Mouse (Mus musculus) neural tube, embryonic 14.5 days (tissue): ENCODE data around the gene Negr1. TPM values are rescaled to one million over a fixed set of nuclear protein-coding genes. Genes with fewer than 3 reads are reported as not detected.

ENCODE experiments used
- ATAC-seq: fragments of 200-750 bp; cut with Nextera tagmentation; 2 replicates; pipeline ENCODE4 v1.8.0; 2017; ENCODE audit warnings: low read depth, mild to moderate bottlenecking, moderate TSS enrichment, moderate library complexity
- H3K27ac ChIP-seq: fragments of 300-500 bp; sonication (generic); 2 replicates; pipeline ENCODE4 v1.5.1; 2014; ENCODE audit warnings: low read depth, mild to moderate bottlenecking, control low read depth, low read length, moderate library complexity, mixed read lengths
- H3K27me3 ChIP-seq: fragments of 300-500 bp; sonication (generic); 2 replicates; pipeline ENCODE4 v1.6.1; 2014; ENCODE audit warnings: low read length; ENCODE audit not compliant: control insufficient read depth, insufficient read depth
- H3K36me3 ChIP-seq: fragments of 300-500 bp; sonication (generic); 2 replicates; pipeline ENCODE4 v1.6.1; 2014; ENCODE audit warnings: low read length, mixed read lengths; ENCODE audit not compliant: control insufficient read depth, insufficient read depth
- H3K4me1 ChIP-seq: fragments of 300-500 bp; sonication (generic); 2 replicates; pipeline ENCODE4 v1.6.1; 2014; ENCODE audit warnings: low read length; ENCODE audit not compliant: control insufficient read depth, insufficient read depth
- H3K4me2 ChIP-seq: fragments of 300-500 bp; sonication (generic); 2 replicates; pipeline ENCODE4 v1.6.1; 2014; ENCODE audit warnings: mild to moderate bottlenecking, low read depth, low read length, control low read depth
- H3K4me3 ChIP-seq: fragments of 300-500 bp; sonication (generic); 2 replicates; pipeline ENCODE4 v1.5.1; 2014; ENCODE audit warnings: low read depth, low read length, control low read depth, mixed read lengths
- H3K9ac ChIP-seq: fragments of 300-500 bp; sonication (generic); replicated peaks from 2 replicates; pipeline ENCODE4 v1.6.1; 2014; ENCODE audit warnings: low read depth, mild to moderate bottlenecking, control low read depth, low read length, mixed read lengths
- H3K9me3 ChIP-seq: fragments of 300-500 bp; sonication (generic); 2 replicates; pipeline ENCODE4 v1.6.1; 2016; ENCODE audit warnings: low read length; ENCODE audit not compliant: control insufficient read depth
- WGBS: fragments of 180-500 bp; shearing (Covaris S2); extraction: QIAGEN DNeasy Blood & Tissue Kit; methylation state at CpG from one replicate; pipeline ENCODE4 v1.1.7; 2014; 5-methylcytosine and 5-hydroxymethylcytosine counted together
- polyA plus RNA-seq: library from polyadenylated mRNA; unstranded; fragments of >200 nt; fragmentation: Nextera tagmentation; extraction: Ambion mirVana; gene quantifications from 2 replicates; pipeline ENCODE4 v1.2.1, GENCODE M21; 2014

Negr1 gene
- polyA plus RNA-seq, 1 experiment from 2014 or later, result 47.7 TPM

DNA sequence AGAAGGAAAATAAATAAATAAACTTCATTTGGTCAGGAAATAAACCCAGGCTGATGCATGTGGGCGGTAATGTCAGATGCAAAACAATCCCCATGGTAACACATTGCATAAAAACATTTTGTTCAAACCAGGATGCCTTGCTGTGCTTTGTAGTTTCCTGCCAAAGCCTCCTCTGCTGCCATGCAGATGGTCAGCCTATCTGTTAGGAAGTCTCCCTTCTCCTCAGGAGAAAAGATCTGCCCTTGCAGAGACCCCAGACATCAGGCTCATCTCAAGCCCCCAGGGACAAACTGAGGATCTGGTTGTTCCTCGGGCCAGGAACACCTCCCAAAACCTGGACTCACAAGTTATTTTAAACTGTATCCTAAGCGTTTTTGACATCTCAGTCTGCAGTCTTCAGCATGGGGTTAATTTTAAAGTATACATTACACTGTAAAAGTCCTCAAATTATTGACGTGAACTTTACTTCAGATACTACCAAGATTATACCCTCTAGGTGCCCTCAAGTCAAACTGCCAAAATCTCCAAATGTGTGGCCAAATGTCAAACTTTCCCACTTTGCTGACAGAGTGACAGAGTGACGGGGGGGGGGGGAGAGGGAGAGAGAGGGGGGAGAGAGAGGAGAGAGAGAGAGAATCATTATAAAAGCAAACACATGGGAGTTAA, 366.9 kb downstream of the Negr1 start:
- 77% methylated on average over 5 of the region's 5 CpGs for WGBS
- H3K9ac ChIP-seq, result no peak overlapping the region
- H3K36me3 ChIP-seq, result no peaks in the 10 kb centered on the region
- H3K4me3 ChIP-seq, result no peak overlapping the region
- no peaks in the 10 kb centered on the region for H3K27me3 ChIP-seq
- H3K9me3 ChIP-seq, result no peaks in the 10 kb centered on the region
- no peak overlapping the region for H3K27ac ChIP-seq
- H3K4me1 ChIP-seq, result no peaks in the 10 kb centered on the region
- no peak overlapping the region for H3K4me2 ChIP-seq
- no peak for ATAC-seq

GRCm38 (mm10) chr3:156929062-156929397, 367.4 kb downstream of the Negr1 start:
- Histone ChIP-seq H3K9me3 (no peaks in the 10 kb centered on the region), H3K4me2 (no peak overlapping the region), H3K9ac (no peak overlapping the region), H3K27ac (no peak overlapping the region), H3K27me3 (no peaks in the 10 kb centered on the region), H3K36me3 (no peaks in the 10 kb centered on the region), H3K4me1 (no peaks in the 10 kb centered on the region), H3K4me3 (no peak overlapping the region)
- ATAC-seq, result no peak
- 81% methylated on average over 3 of the region's 3 CpGs for WGBS

DNA sequence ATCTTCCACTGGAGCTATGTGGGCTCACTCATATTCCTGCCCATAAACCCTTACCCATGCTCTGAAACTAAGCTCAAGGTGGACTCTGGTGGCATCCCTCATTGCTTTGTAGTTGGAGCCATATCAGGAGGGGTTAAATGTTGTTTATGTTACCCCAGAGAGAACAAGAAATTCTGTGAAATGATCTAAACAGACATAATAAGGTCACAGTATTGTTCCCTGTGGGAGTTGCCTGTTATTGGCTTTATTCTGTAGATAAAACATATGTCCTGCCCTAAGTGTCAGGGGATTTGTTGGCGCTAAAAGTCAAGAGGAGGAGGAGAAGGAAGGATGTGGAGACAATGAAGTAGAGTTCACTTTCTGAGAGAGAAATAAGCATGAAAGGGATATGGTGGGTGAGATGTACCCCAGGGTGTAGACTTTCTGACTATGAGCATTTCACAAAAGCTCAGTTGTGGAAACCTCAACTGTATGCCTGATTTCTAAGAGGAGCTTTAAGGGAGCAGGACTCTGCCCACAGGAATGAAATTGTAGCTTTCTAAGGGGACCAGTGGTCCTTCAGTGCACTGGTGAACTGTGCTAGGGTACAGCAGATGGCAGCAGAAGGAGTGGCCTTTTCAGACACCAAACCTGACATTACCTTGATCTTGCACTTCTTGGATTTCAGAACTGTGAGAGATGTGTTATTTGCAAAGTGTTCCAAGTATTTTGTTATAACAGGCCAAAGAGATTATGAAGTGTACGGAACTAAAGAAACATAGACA, 368.3 kb downstream of the Negr1 start:
- ATAC-seq, result no peak
- no peaks in the 10 kb centered on the region for H3K27me3 ChIP-seq

DNA sequence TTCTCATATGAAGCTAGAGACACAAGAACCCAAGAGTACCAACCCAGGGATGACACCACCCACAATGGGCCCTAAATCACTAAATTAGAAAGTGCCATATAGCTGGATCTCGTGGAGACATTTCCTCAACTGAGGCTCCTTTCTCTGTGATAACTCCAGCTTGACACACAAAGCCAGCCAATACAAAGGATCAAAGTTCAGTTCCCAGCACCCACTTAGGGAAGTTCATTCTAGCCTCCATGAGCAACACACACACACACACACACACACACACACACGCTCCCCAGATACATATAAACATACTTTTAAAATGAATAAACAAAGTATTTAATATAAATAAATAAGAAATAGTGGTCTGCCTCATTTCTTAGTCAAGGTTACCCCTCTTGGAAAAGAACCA, 369.4 kb downstream of the Negr1 start:
- H3K4me1 ChIP-seq, result no peaks in the 10 kb centered on the region
- 82% methylated on average over 2 of the region's 2 CpGs for WGBS
- no peaks in the 10 kb centered on the region for H3K36me3 ChIP-seq
- H3K4me2 ChIP-seq, result no peak overlapping the region
- H3K9me3 ChIP-seq, result no peaks in the 10 kb centered on the region
- H3K27me3 ChIP-seq, result no peaks in the 10 kb centered on the region
- H3K27ac ChIP-seq, result no peak overlapping the region
- H3K9ac ChIP-seq, result no peak overlapping the region
- no peak overlapping the region for H3K4me3 ChIP-seq
- no peak for ATAC-seq

More for the DNA sequence above, 368.3 kb downstream of the Negr1 start:
- H3K4me1 ChIP-seq, result no peaks in the 10 kb centered on the region
- H3K9ac ChIP-seq, result no peak overlapping the region
- no peaks in the 10 kb centered on the region for H3K9me3 ChIP-seq
- no peak overlapping the region for H3K27ac ChIP-seq
- H3K4me2 ChIP-seq, result no peak overlapping the region
- 84% methylated on average over 2 of the region's 2 CpGs for WGBS
- no peak overlapping the region for H3K4me3 ChIP-seq
- no peaks in the 10 kb centered on the region for H3K36me3 ChIP-seq

- Histone ChIP-seq H3K4me3 (no peak overlapping the region), H3K36me3 (no peaks in the 10 kb centered on the region), H3K9me3 (no peaks in the 10 kb centered on the region), H3K27ac (no peak overlapping the region), H3K4me2 (no peak overlapping the region), H3K4me1 (no peaks in the 10 kb centered on the region), H3K27me3 (no peaks in the 10 kb centered on the region), H3K9ac (no peak overlapping the region)
- WGBS, result 92% methylated on average over 1 of the region's 1 CpGs
- no peak for ATAC-seq
Measured at GRCm38 (mm10) chr3:156931540-156931939, 369.9 kb downstream of the Negr1 start.

GRCm38 (mm10) chr3:156934778-156935290, 373.2 kb downstream of the Negr1 start:
- no peak for ATAC-seq
- 63% methylated on average over 5 of the region's 5 CpGs for WGBS

GRCm38 (mm10) chr3:156947404-156947803, 385.8 kb downstream of the Negr1 start:
- 74% methylated on average over 6 of the region's 6 CpGs for WGBS
- no peak overlapping the region for H3K9ac ChIP-seq
- H3K4me2 ChIP-seq, result no peak overlapping the region
- no peaks in the 10 kb centered on the region for H3K36me3 ChIP-seq
- H3K4me1 ChIP-seq, result no peaks in the 10 kb centered on the region
- no peaks in the 10 kb centered on the region for H3K27me3 ChIP-seq
- H3K4me3 ChIP-seq, result no peak overlapping the region
- no peak for ATAC-seq
- H3K27ac ChIP-seq, result no peak overlapping the region
- no peaks in the 10 kb centered on the region for H3K9me3 ChIP-seq

More at GRCm38 (mm10) chr3:156934778-156935290, 373.2 kb downstream of the Negr1 start:
- no peak overlapping the region for H3K4me3 ChIP-seq
- H3K27me3 ChIP-seq, result no peaks in the 10 kb centered on the region
- no peaks in the 10 kb centered on the region for H3K9me3 ChIP-seq
- no peaks in the 10 kb centered on the region for H3K36me3 ChIP-seq
- no peaks in the 10 kb centered on the region; the same call in 1 of the 2 replicates for H3K4me1 ChIP-seq
- H3K4me2 ChIP-seq, result no peak overlapping the region
- no peak overlapping the region for H3K9ac ChIP-seq
- no peak overlapping the region for H3K27ac ChIP-seq

DNA sequence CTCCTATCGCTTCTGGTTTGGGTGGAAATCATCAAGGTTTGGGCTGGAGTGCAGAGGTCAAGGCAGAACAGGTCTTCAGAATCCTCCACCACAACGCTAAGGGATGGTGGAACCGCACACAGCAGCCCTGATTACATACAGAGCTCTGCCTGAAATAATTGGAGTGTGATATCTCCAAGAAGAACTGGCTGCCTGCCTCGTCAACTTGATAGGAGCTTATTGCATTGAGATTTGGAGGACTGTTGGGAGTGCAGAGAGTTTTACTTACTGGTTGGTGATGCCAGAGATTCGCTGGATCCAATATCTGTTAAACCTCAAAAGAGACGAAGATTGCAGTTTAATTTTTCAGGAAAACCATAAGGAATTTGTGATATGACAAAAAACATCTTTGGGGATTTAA, 391.4 kb downstream of the Negr1 start:
- no peak overlapping the region for H3K4me2 ChIP-seq
- WGBS, result 85% methylated on average over 6 of the region's 6 CpGs
- ATAC-seq, result no peak

GRCm38 (mm10) chr3:156955094-156955493, 393.5 kb downstream of the Negr1 start:
- no peaks in the 10 kb centered on the region for H3K4me1 ChIP-seq
- no peak overlapping the region for H3K4me2 ChIP-seq
- H3K27ac ChIP-seq, result no peak overlapping the region
- H3K4me3 ChIP-seq, result no peak overlapping the region
- no peak overlapping the region for H3K9ac ChIP-seq
- H3K36me3 ChIP-seq, result no peaks in the 10 kb centered on the region
- H3K27me3 ChIP-seq, result no peaks in the 10 kb centered on the region
- H3K9me3 ChIP-seq, result no peaks in the 10 kb centered on the region
- WGBS, result 93% methylated on average over 4 of the region's 4 CpGs
- no peak for ATAC-seq

More for the DNA sequence above, 391.4 kb downstream of the Negr1 start:
- Histone ChIP-seq H3K36me3 (no peaks in the 10 kb centered on the region), H3K9me3 (no peaks in the 10 kb centered on the region), H3K9ac (no peak overlapping the region), H3K27ac (no peak overlapping the region), H3K4me3 (no peak overlapping the region), H3K4me1 (no peaks in the 10 kb centered on the region), H3K27me3 (no peaks in the 10 kb centered on the region)
